Mouse (Mus musculus) olfactory bulb, adult 2 months (tissue): ENCODE data around the gene Fam163a.

Experiments
- CTCF ChIP-seq: fragments of 200-500 bp; IDR thresholded peaks from 2 replicates; pipeline ENCODE4 v1.5.1; 2012; ENCODE audit warnings: low read depth, mild to moderate bottlenecking, low read length, moderate library complexity; ENCODE audit not compliant: insufficient read depth
- POLR2A ChIP-seq: fragments of 200-500 bp; IDR thresholded peaks from 2 replicates; pipeline ENCODE4 v1.6.1; 2012; ENCODE audit warnings: mild to moderate bottlenecking, low read depth, low read length, moderate library complexity; ENCODE audit not compliant: insufficient read depth

- TF ChIP-seq POLR2A: no peak
- no peak for TF ChIP-seq CTCF
Observed at GRCm38 (mm10) chr1:156186646-156187045, 18.2 kb downstream of the Fam163a start.
